Mouse (Mus musculus): Measurements from ENCODE around the gene Slfn5. TPM values are rescaled to one million over a fixed set of nuclear protein-coding genes. Genes with fewer than 3 reads are reported as not detected.

Slfn5 gene
- total RNA-seq, 1 experiment from 2014 or later, result 32.5 TPM

Small RNA genes lying within 50 kb of the gene (microRNA-seq; reads per million reads assigned to microRNA genes)
- gene Mir7679, result 0 reads per million in 2 experiments

Other genes with a start within 250 kb of the Slfn5 start
- gene Cct6b, start 187.0 kb upstream of the Slfn5 start, total RNA-seq (2021), result 1.4 TPM in 1 of 2 replicates, not detected in the other
- gene Zfp830, start 187.0 kb upstream of the Slfn5 start, total RNA-seq (2021), result 21.2 and 21.3 TPM in 2 replicates
- gene Lig3, start 170.2 kb upstream of the Slfn5 start, total RNA-seq (2021), result 24.5 and 29.2 TPM in 2 replicates
- gene Rffl, start 80.1 kb upstream of the Slfn5 start, total RNA-seq (2021), result 5.9 and 9.4 TPM in 2 replicates
- gene Rad51d, start 60.7 kb upstream of the Slfn5 start, total RNA-seq (2021), result 15.1 and 19.1 TPM in 2 replicates
- gene Fndc8, start 59.2 kb upstream of the Slfn5 start, total RNA-seq (2021), result 0.18 TPM in 1 of 2 replicates, not detected in the other
- 23.5 and 31.4 TPM in 2 replicates for gene Nle1, start 42.9 kb upstream of the Slfn5 start, total RNA-seq (2021)
- 6.2 and 9.8 TPM in 2 replicates for gene Unc45b, start 40.8 kb upstream of the Slfn5 start, total RNA-seq (2021)
- 16.6 and 19.7 TPM in 2 replicates for gene Slfn9, start 40.5 kb downstream of the Slfn5 start, total RNA-seq (2021)
- 2.4 and 2.8 TPM in 2 replicates for gene Slfn8, start 69.5 kb downstream of the Slfn5 start, total RNA-seq (2021)
- gene Slfn2, start 113.8 kb downstream of the Slfn5 start, total RNA-seq (2021), result 2.4 and 4.6 TPM in 2 replicates
- not detected in 2 replicates for gene Slfn1, start 165.5 kb downstream of the Slfn5 start, total RNA-seq (2021)
- gene Slfn4, start 223.8 kb downstream of the Slfn5 start, total RNA-seq (2021), result 0.24 TPM in 1 of 2 replicates, not detected in the other
- 2.4 and 4.2 TPM in 2 replicates for gene Slfn3, start 240.0 kb downstream of the Slfn5 start, total RNA-seq (2021)

Data from adrenal gland, postnatal 25 days (tissue).